Mouse (Mus musculus) left cerebral cortex, adult 8-10 months (tissue): ENCODE results near the gene Gpr6. TPM values are rescaled to one million over a fixed set of nuclear protein-coding genes. Genes with fewer than 3 reads are reported as not detected.

Experiments
- DNase-seq, 2 experiments: peaks; one replicate each; pipeline ENCODE4 v3.0.0; 2022; ENCODE audit warnings: low spot score in 2 of 2
- total RNA-seq, 4 experiments: library from RNA; stranded (reverse); gene quantifications; 2 replicates each; pipeline ENCODE4 v1.2.4; 2022

Gpr6 gene
- 10 to 100 TPM; 21.5 to 26.4 (median 23.6) TPM for total RNA-seq

DNA sequence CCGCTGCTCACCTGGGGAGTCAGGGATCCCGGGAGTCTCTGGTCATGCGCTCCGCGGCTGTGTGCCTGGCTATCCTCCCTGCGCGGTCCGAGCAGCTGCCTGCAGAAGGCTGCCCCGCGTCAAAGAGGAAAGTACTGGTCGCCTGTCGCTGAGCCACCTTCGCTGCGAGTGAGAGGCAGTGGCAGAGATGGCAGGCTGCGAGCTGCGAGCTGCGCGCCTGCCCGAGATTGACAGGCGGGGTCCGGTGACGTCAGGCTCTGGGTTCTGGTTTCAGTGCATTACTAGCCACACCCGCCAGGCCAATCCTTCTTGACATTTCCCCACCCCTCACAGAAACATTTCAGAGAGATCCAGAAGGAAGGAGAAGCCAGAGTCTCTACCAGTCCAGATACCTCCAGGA, at the start of gene Gpr6:
Gene Gpr6 (minus strand): TSS at position 170 of the 400 bp plus-strand sequence.
- peak; percentile 30 to 38 for DNase-seq

DNA sequence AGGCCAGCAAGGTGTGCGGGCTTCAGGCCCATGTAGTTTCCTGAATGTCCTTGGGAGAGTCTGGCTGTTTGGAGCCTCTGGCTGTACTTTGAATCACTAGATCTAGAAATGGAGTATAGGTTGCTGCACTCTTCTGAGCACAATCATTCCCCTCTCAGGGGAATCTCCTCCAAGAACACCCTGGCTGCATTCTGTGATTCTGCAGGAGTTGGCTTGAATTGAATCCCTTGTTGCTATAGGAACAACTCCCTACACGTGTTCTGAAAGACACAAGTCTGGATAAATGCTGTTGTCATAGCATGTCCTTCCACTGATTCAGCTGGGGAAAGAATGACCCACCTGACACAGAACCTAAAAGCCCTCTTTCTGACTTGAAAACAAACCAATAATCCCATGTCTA, 28.0 kb upstream of the Gpr6 start:
- no peak for DNase-seq

DNA sequence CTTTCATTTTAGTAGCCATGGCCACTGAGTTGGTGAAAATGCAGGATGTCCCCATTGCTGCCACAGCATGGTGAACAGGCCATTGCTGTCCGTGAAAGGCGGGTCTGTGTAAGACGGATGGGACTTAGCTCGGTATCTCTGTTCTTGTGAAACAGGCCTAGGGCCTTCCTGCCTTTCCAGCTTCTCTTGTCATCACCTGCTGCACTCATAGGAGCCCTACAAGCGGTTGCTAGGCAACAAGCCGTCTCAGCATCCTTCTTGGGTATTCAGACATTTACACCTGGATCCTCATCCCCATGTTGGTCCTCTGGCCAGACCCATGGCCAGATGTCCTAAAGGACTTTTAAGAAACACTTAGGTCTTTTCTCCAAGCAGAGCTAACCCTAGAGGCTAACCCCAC, 26.1 kb upstream of the Gpr6 start:
- DNase-seq = no peak

DNA sequence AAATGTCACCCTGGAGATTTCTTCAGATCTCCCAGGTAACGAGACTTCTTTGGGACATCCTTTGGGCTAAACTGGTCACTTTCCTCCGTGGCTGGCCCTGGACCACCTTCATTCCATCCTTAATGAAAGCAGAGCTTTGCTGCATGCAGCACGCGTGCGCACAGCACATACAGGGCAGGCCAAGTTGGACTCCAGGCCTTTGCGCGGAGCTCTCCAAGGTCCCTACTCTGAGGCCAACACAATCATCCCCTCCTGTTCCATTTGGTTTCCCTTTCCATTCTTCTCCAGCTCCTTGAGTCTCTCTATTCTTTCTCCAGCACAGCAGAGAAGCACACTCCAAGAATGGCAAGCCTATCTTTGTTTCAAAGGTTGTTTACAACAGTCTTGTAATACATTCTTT, 16.8 kb upstream of the Gpr6 start:
- DNase-seq = no peak

DNA sequence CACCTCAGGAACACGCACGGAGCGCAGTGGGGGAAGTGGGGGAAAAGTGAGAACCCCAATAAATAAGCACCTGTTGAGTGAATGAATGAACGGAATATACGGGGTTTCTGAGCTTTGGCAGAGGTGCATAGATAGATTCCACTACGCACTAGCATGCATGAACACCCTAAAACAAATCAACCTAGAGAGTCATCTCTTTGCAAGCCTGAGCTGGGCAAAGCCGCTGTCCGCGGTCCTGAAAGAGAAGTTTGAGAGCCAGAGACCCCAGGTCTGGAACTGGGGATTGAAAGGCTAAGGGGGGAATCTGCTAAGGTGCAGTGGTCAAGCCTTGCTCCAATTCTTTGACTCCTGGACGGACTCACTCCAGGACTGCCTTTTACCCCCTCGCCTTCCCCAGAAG, 389 bp downstream of the Gpr6 start:
- DNase-seq = no peak

DNA sequence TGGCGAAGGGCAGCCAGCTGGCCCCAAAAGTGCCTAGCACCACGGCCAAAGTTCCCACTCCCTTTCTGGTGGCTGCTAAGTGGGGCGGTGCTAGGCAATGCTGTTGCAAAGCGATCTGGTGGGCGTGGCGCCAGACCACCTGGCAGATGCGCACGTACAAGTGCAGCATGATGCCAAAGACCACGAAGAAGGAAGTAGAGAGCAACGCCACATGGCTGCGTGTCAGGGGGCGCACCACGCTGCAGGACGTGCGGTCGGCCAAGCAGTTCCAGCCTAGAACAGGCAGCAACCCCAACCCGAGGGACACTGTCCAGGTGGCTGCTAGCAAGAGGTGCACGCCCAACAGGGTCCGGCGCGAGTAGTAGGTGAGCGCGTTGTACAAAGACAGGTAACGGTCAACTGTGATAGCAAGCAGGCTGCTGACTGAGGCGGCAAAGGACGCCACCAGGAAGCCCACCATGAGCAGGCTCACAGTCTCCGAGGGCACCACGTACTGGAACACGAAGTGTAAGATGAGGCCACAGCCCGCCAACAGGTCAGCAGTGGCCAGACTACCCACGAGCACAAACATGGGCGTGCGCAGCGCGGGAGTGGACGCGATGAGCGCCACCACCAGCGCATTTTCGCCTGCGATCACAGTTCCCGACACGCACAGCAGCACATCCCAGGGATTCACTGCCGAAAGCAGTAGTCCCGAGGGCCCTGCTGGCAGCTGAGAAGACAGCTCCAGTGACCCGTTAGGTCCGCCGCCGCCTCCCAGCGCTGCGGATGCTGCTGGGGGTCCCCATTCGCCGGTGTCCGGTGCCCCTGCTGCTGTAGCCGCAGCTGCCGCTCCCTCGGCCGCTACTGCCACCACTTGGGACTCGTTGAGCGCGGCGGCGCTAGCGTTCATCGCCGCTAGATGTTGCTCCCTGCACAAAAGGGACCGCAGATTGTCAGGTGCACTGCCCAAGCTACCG, 1.1 kb downstream of the Gpr6 start:
- DNase-seq = peak in 1 of 2 experiments; percentile 45

DNA sequence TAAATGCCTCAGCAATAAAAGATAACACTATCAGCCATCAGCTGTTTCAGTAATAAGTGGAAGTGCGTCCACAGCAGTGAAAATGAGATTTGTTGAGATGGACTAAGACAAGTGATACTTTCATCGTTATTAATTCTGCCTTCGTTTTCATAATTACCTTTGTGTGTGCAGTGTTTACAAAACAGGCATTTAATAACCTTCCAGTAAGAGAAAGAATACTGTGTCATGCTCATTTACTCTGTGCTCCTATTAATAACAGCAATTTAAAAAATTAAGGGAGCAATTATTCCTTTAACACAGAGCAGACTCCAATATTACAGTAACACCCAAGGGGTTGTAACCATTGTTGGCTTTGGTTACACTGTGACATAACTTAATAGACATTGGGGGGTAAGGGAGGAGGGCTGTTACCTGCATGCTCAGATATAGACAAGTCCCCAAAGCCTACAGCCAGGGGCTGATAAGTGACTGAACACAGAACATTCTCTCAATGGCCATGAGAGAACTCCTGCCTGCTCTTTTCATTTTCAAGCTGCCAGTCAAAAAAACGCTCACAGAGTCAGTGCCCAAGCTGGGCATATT, 11.7 kb downstream of the Gpr6 start:
- no peak for DNase-seq

DNA sequence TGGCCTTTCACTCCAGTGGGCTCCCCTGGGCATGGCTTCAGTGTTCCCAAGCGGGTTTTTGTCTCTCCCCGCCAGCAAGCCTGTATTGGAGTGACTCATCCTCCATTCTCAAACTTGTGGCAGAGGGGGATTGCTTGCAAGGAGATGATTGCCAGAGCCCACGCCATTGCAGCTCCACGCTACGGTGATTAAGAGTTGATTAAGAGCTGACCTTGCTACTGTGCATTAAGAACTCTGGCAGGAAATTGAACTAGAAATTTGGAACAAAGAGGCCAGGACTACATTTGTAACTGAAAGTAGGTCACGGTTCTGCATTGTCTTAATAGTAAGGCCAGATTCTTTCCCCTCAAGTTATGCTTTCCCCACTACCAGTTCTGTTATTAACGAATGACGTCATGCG, 16.5 kb downstream of the Gpr6 start:
- DNase-seq = no peak

DNA sequence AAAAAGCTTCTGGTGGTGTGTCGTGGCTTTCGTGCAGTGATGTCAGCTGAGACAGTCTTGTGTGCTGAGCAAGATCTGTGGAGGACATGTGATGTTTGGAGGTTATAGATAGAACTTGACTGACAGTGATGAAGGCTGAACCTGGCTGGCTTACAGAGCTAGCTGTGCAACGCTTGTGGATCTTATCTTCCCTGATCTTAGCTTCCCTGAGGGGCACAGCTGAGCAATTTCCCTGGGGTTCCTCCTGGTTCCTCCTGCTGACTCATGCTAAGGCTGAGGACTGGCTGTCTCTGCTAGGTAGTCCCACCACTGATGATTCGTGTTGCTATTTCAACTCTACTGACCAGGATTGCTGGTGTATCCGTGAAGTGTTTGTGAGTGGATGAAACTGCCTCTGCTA, 18.1 kb downstream of the Gpr6 start:
- DNase-seq = no peak

DNA sequence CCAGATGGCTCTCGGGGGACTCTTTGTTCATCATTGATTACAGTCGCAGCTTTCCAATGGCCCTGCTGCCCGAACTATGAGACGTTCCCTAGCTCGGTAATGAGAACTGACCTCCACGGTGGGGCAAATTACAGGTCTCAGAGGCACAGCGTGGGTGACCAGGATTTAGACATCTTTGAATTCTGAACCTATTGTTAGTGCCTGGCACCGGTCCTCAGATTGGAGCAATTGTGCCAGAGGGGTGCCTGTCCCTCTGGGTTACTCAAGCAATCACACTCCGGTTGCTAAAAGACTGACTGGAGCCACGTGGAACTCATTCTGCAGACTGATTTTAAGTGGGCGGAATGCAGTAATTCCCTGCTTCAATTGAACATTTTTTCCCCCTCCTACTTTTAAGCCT, 29.8 kb downstream of the Gpr6 start:
- DNase-seq = no peak

DNA sequence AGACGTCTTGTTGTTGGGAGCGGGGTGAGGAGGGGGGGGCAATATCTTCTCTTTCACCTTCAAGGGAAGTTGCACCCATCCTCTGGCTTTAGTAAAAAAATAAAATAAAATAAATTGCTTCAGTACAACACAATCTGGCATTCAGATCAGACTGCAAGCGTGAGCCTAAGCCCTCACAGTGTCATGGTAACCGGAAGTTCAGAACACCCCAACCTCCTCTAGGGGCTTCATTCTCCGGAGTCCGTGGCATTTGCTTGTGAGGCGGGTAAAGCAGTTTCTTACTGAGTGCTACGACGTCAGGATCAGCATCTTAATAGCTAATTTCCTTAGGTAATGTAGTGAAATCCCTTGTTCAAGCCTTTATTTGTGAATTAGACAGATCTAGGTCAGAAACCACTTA, 30.6 kb downstream of the Gpr6 start:
- DNase-seq = no peak

DNA sequence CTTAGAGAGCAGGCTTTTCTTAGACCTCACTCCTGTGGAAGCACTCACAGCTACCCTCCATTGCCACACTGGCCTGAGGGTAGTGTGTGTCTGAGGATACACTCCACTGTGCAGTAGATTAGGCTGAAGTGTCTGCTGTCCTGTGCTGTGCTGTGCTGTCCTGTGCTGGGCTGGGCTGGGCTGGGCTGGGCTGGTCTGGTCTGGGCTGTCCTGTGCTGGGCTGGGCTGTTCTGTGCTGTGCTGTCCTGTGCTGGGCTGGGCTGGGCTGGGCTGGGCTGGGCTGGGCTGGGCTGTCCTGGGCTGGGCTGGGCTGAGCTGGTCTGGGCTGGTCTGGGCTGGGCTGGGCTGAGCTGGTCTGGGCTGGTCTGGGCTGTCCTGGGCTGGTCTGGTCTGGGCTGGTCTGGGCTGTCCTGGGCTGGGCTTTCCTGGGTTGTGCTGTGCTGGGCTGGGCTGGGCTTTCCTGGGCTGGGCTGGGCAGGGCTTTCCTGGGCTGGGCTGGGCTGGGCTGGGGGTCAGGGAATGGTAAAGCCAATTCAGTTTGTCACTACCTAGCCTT, 31.5 kb downstream of the Gpr6 start:
- no peak for DNase-seq

DNA sequence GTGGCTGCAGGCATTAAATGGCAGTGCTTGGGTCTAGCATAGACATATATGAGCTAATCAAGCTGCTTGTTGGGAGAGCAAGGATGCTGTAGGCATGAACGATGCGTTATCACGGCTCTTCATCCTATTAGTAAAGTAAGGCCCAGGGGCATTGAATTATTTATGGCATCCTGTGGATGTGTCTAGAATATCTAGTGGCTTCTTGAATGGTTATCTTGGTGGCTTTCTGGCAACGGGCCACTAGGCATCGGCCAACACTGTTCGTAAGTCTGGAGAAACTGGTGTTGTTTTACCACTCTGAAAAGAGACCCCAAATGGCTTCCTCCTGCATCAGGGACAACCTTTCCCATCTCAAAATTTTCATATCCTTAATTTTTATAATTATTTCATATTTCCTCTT, 33.6 kb downstream of the Gpr6 start:
- DNase-seq = no peak

DNA sequence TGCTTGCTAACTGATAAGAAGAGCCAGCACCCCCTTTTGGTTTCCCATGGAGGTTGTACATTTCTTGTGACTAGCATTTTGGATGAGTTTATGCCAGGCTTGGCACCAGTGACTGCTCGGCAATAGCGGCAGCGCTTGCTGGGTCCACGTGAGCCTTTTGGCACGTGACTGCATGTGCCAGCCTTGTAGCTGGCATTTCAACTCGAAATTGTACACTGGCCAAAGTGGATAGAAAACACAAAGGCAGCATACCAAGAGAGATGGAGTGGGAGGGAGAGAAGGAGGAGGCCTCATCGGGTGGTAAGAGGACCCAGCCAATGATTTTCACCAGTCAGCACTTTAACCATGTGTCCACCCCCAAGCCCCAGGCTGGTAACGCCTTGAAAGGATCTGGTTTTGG, 34.4 kb downstream of the Gpr6 start:
- DNase-seq = peak; percentile 8 to 65

DNA sequence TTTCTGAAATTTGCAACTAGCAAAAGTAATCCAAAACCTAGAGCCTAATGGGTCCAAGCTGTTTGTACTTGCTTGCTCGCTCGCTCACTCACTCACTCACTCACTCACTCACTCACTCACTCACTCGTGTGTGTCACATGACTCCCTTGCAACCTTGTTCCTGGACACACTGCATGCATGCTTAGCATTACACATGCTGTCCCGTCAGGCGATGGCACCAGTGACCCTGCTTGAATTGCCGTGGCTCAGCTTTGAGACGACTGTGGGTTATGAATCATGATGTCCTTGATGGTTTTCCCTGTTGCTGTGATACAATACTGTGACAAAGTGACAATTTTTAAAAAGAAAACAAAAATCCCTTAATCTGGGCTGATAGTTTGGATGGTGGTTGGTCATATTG, 39.3 kb downstream of the Gpr6 start:
- no peak for DNase-seq

DNA sequence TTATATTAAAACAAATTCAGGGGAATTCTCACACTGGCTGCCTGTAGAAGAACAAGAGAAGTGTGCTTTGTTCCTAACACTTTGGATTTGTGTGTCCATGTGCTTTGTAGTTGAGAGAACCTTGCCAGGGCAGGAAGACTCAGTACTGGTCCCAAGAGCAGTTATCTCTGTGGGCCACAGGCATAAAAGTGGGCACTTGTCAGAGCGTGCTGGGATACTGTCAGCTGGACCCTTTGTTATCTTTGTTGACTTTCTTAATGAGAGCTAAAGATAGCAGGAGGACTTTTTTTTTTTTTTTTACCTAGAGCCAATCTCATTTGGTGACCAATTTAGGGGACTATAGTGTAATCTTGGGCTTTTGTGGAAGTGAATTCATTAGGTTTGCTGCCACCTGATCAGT, 47.2 kb downstream of the Gpr6 start:
- DNase-seq = no peak

DNA sequence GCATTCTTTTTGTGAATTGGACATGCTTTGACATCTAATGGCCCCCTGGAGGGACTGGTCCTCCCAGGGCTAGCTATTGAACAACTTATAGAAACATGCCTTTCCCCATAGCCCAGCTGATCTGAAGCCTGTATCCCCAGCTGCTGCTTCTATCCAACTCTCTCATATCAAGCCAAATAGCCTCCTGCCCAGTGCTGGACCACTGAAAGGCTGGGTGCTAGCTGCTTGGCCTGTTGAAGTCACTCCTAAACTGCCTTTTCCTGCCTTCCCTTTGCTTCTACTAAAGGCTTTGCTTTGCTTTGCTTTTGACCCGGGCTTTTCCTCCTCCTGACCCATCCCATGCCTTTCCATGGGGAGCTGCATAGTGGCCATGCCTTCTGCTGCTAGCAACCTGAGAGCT, 47.7 kb downstream of the Gpr6 start:
- no peak for DNase-seq

DNA sequence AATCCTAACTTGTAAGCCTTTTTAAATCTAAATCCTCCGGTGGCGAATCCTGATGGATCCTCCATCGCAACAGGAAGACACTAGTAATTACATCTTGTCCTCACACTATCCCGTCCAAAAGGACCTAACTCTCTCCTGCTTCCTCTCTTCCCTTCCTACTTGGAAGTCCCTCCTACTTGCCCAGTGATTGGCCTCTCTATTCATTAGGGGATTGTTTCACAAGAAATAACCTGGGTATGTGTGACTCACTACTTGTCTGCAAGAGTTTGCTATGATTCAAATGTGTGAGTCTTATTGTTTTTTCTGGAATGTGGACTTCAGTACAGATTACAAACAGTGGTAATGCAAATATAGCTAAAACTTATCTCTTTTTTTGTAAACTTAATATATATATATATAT, 49.9 kb downstream of the Gpr6 start:
- no peak for DNase-seq
